Mouse (Mus musculus) heart, postnatal 4 days (tissue): Measurements from ENCODE around the gene Spint3. TPM values are rescaled to one million over a fixed set of nuclear protein-coding genes. Genes with fewer than 3 reads are reported as not detected.

Source experiments
- DNase-seq: peaks from one replicate; pipeline ENCODE4 v3.0.0; 2021
- total RNA-seq, 2 experiments: library from RNA; stranded (reverse); gene quantifications; 2 replicates each; pipeline ENCODE4 v1.2.3; 2021

The Spint3 gene
- total RNA-seq, 2 experiments from 2014 or later: not detected

DNA sequence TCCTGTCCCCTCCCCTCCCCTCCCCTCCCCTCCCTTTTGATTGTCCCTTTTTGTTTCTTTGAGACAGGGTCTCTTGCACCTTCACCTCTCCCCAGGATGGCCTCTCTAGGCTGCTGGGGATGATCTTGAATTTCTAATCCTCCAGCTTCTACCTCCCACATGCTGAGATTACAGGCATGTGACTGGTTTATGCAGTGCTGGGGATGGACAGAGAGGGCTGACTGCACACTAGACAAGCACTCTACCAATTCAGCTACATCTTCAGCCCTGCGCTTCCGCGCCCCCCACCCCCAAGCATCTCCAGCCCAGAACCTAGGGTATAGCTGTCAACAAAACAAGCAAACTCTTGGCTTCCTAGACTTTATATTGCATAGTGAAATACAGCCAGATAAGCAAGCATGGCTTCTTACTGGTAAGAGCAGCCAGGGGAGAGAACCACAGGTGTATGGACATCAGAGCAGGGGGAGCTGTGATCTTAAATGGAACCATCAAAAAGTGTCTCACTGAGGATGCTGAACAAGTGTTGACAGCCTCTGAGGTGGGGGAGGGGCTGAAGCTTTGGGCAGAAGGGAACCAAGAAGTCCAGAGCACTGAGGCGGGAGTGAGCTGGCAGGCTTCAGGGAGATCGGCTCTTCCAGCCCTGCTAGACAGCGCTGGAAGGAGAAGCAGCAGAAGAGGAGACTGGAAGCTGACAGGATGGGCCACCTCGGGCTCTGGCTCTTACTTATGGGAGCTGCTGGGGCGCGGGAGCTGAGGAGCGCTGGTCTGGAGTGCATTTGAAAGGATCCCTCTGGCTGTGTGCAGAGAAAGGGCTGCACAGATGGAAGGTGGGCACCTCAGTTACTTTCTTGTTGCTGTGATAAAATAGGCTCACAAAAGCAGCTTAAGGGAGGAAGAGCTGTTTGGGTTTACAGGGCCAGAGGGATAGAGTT is 23.0 kb downstream of the Spint3 start:
- DNase-seq: no peak

DNA sequence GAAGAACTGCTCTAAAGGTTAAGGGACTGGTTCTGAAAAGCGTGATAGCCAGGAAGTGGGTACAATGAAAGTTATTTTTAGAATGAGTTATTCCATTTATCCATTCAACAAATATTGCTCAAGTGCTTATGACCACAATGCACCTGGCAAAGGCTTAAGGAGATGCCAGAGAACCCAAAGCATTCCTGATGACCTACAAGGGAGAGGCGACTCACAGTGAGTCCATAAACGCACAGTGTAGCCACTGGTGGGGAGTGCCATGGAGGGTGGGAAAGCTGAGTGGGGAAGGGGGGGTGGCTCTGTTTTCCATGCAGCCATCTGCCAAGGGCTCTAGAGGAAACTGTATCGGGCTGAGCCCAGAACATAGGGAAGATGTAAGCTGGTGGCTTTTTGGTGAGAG is 23.9 kb downstream of the Spint3 start:
- DNase-seq: no peak

DNA sequence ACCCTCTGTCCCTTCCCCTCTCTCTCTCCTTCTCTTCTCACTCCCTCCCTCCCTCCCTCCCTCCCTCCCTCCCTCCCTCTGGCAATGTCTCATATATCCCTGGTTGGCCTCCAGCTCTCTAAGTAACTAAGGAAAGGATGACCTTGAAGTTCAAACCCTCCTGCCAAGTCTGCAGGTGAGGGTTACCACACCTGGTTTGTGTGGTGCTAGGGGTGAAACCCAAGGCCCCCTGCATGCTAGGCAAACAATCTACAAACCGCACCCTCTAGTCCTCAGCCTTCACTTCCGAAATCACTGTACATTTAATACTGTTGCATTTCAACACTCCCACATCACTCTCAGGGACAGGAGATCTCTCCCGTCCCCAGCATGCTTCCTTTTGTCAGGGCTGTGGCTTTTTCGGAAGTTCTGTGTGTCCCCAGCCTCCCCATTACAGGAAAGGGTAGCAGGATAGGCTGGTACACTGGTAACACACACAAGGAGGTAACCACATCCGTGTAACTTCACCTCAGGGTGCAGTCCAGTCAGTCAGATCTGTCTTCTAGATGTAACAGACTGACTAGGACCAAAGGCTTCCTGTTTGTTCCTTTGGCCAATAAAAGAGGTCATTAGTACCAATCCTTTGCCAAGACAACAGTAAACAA is 28.7 kb downstream of the Spint3 start:
- no peak for DNase-seq

GRCm38 (mm10) chr2:164543745-164544144 is 29.5 kb downstream of the Spint3 start:
- no peak for DNase-seq

DNA sequence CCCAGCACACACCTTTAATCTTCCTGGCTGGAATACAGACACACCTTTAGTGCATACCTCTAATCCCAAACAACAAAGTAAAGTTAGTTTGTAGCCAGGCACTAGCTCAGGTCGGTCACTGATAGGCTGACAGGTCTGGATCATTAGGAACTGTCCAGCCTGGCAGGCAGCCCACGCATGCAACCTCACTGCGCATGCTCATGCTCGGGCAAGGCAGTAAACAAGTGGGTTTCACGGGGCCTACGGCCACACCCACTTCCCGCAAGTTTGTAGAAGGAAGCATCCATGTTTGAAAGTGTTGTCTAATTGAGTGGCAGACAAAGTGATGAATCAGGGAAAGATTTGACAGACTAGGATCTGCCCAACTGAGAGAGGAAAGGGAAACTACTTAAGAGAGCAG is 30.7 kb downstream of the Spint3 start:
- no peak for DNase-seq

- no peak for DNase-seq
These were observed 31.1 kb downstream of the Spint3 start for GRCm38 (mm10) chr2:164542132-164542531.

DNA sequence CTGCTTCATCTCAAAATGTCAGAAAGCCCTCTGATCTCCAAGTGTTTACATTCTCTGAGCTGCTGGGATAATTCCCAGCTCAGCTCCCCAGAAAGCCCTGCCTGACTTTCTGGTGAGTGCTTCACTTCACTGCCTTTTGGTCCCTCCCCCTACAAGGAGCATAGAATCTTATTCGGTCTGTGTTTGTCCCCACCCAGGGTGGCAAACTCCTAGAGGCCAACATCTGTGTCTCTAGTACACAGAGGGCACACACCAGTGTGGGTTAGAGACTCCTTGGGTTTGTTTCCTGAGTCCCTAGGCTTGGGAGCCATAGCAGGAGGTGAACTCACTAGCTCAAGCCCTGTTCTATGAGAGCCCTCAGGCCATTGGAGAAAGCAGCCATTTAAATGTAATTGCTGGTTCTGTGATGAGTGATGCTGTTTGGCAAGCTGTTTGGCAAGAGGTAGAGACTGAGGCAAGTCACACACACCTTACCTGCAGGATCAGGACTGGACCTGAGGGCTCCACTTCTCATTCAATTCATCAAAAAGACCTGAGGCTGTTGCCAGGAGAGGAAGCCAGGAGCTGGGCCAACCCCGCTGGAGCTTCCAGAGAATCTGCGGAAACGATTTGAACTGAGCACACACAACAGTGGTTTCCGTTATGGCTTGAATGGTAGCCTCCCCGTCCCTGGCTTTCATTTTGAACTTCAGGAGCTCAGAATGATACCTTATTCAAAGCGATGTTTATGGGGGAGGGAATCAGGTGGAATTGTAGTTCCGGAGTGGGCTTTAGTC is 32.4 kb downstream of the Spint3 start:
- no peak for DNase-seq

DNA sequence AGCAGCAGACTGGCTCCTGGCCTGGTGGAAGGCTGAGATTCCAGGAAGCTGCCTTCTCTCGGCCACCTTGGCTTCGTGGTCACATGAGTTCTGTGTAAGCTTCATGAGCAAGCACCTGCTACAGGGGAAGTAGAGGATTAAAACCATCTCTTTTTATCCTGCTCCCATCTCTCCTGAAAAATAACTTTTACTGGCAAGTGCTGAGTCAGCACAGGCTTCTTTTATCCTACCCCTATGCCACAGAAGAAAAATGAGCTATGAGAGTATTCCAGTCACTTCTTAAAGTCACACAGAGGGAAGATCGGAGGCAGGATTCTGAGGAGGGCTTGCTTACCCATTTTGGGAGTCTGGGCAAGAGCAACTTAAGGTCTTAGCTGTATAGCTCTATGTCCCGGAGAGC is 36.3 kb downstream of the Spint3 start:
- no peak for DNase-seq

- no peak for DNase-seq
These were observed 38.9 kb downstream of the Spint3 start for GRCm38 (mm10) chr2:164534315-164534714.

DNA sequence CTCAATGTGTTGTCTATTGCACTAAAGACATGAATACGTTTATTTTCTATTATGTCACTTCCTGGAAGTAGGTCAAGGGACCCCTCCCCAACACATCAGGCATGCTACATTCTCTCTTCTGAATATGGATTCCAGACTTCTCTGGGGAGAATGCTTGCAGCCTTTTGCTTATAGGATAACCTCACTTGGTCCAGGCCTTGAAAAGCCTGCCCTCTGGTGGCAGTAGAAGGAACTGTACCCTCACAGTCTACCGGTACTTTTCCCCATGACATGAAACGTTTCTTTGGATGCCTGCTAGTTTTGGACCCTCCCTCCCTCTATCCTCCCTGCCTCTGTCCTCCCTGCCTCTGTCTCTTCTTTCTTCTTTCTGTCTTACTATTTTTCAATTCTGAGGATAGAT is 42.1 kb downstream of the Spint3 start:
- DNase-seq: peak; percentile 84

- DNase-seq: no peak
These were observed 44.7 kb downstream of the Spint3 start for GRCm38 (mm10) chr2:164528557-164528956.

DNA sequence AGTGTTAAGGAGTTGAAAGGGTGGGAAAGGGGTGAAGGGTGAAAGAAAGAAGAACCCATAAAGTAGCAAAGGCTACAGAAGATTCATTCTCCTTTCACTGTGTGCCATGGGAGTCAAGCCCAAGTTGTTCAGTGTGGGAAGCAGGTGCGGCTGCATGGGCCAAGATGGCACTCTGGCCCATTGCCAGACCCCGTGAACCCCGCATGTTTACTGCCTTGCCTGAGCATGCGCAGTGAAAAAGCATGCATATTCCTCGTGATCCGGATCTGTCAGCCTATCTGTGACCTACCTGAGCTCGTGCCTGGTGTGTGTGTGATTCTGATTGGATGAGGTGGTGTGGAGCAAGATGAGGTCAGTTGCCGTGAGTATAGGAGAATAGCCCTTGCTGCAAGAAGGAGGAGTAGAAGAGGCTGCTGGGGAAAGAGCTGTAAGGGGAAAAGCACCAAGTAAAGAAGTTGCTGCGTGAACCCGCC is 49.9 kb downstream of the Spint3 start:
- DNase-seq: no peak

GRCm38 (mm10) chr2:164522280-164522679 is 51.0 kb downstream of the Spint3 start:
- no peak for DNase-seq

GRCm38 (mm10) chr2:164521841-164522240 is 51.4 kb downstream of the Spint3 start:
- DNase-seq: no peak

DNA sequence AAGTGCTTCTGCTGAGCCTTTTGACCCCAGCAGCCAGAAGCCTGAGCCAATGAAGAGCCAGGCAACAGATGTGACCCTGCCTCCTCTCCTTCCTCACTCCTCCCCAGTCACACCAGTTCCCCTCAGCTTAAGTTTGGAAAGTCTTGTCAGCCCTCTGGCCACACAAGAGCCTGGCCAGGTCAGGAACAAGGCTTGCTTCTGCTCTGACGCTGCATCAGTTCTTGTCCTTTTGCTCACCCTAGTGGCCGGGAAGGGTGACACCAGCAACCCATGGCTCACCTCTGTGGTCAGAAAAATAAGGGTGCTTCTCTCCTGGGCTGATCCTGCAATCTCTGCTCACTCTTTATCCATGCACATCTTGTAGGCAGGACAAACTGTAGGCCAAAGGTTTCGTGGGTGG is 52.5 kb downstream of the Spint3 start:
- peak; percentile 68 for DNase-seq

Other genes starting within 250 kb of the Spint3 start
- not detected for gene Svs5, start 240.7 kb downstream of the Spint3 start, total RNA-seq
- under 1 TPM; 0.41 to 0.83 TPM for gene Slpi, start 184.4 kb downstream of the Spint3 start, total RNA-seq
- gene Rbpjl, start 170.3 kb downstream of the Spint3 start, total RNA-seq: not detected
- gene Matn4, start 168.3 kb downstream of the Spint3 start, total RNA-seq: 1 to 10 TPM; 1.8 TPM
- gene Sdc4, start 129.6 kb downstream of the Spint3 start, total RNA-seq: 10 to 100 TPM; 22.1 to 25.8 TPM
- gene Sys1, start 116.5 kb downstream of the Spint3 start, total RNA-seq: 10 to 100 TPM; 20.2 to 23.1 TPM
- gene Gm20458, start 112.5 kb downstream of the Spint3 start, total RNA-seq: 1 to 10 TPM; 2.5 to 4.3 TPM
- gene Trp53tg5, start 99.7 kb downstream of the Spint3 start, total RNA-seq: not detected
- gene Dbndd2, start 87.4 kb downstream of the Spint3 start, total RNA-seq: 10 to 100 TPM; 19.2 to 21.2 TPM
- gene Pigt, start 75.9 kb downstream of the Spint3 start, total RNA-seq: 10 to 100 TPM; 61.8 to 64.1 TPM
- under 1 TPM; 0.55 to 0.77 TPM for gene Wfdc2, start 11.0 kb downstream of the Spint3 start, total RNA-seq
- not detected for gene Wfdc6a, start 12.0 kb upstream of the Spint3 start, total RNA-seq
- gene Eppin, start 20.1 kb upstream of the Spint3 start, total RNA-seq: not detected
- not detected for gene Wfdc6b, start 40.1 kb upstream of the Spint3 start, total RNA-seq
- not detected for gene Wfdc8, start 40.2 kb upstream of the Spint3 start, total RNA-seq
- gene Wfdc16, start 65.3 kb upstream of the Spint3 start, total RNA-seq: not detected
- not detected for gene Wfdc10, start 82.6 kb upstream of the Spint3 start, total RNA-seq
- not detected for gene Wfdc9, start 83.1 kb upstream of the Spint3 start, total RNA-seq
- not detected for gene Wfdc11, start 100.6 kb upstream of the Spint3 start, total RNA-seq
- gene Wfdc13, start 111.6 kb upstream of the Spint3 start, total RNA-seq: not detected
- gene Spint4, start 125.0 kb upstream of the Spint3 start, total RNA-seq: not detected
- not detected for gene Spint5, start 141.8 kb upstream of the Spint3 start, total RNA-seq
- gene Wfdc3, start 172.5 kb upstream of the Spint3 start, total RNA-seq: under 1 TPM; 0.26 to 0.27 TPM
- 10 to 100 TPM; 41.2 to 42.0 TPM for gene Dnttip1, start 172.5 kb upstream of the Spint3 start, total RNA-seq
- 100 to 1,000 TPM; 130 to 144 TPM for gene Ube2c, start 196.4 kb upstream of the Spint3 start, total RNA-seq
- gene Tnnc2, start 206.5 kb upstream of the Spint3 start, total RNA-seq: 10 to 100 TPM in 1 of 2 experiments, not detected in 1; 10.8 TPM
- gene Snx21, start 212.4 kb upstream of the Spint3 start, total RNA-seq: 10 to 100 TPM; 22.9 to 24.1 TPM
- 10 to 100 TPM; 13.1 to 13.5 TPM for gene Acot8, start 231.4 kb upstream of the Spint3 start, total RNA-seq
- gene Zswim3, start 231.6 kb upstream of the Spint3 start, total RNA-seq: 1 to 10 TPM; 1.8 to 2.3 TPM
- 1 to 10 TPM; 5.0 to 5.8 TPM for gene Zswim1, start 249.2 kb upstream of the Spint3 start, total RNA-seq